Mouse (Mus musculus): ENCODE data around the gene Mmaa.

Gene Mmaa

GRCm38 (mm10) chr8:79222752-79223141, 72.0 kb downstream of the Mmaa start:
- DNase-seq (ENCODE audit: extremely low spot score): no peak

GRCm38 (mm10) chr8:79222106-79222751, 72.5 kb downstream of the Mmaa start:
- DNase-seq (ENCODE audit: extremely low spot score): no peak

Data from embryo, embryonic 9.5 days (tissue).